Mouse (Mus musculus) megakaryocyte, embryonic 14.5 days (primary cell): Measurements from ENCODE around the gene Ehhadh. TPM values are rescaled to one million over a fixed set of nuclear protein-coding genes. Genes with fewer than 3 reads are reported as not detected.
"Not testable (repeated sequence)": the region's sequence is repeated elsewhere in the genome, so short reads cannot be mapped to it uniquely, and the experiment has no call there.

Experiments
- H3K27me3 ChIP-seq: replicated peaks from 2 replicates; pipeline ENCODE3; 2012; ENCODE audit warnings: inconsistent platforms
- H3K36me3 ChIP-seq: replicated peaks from 2 replicates; pipeline ENCODE3; 2012; ENCODE audit warnings: low read length, inconsistent platforms, mixed read lengths
- H3K4me1 ChIP-seq: 2 replicates; pipeline ENCODE4 v1.6.1; 2012; ENCODE audit warnings: inconsistent platforms
- H3K4me3 ChIP-seq: replicated peaks from 2 replicates; pipeline ENCODE3; 2012; ENCODE audit warnings: moderate library complexity, mild to moderate bottlenecking, inconsistent platforms
- H3K9me3 ChIP-seq: 2 replicates; pipeline ENCODE4 v1.6.1; 2012; ENCODE audit warnings: inconsistent platforms
- FLI1 ChIP-seq: IDR thresholded peaks from 2 replicates; pipeline ENCODE4 v1.6.1; 2012; ENCODE audit warnings: low read length, inconsistent platforms, mixed read lengths
- GATA1 ChIP-seq: IDR thresholded peaks from 3 replicates; pipeline ENCODE4 v1.6.1; 2012; ENCODE audit warnings: mixed read lengths, low read length, inconsistent platforms, borderline replicate concordance
- polyA plus RNA-seq: library from polyadenylated mRNA; stranded (reverse); fragments of >175 nt; gene quantifications from 2 replicates; pipeline ENCODE4 v1.2.3, GENCODE M21; 2012; ENCODE audit warnings: low replicate concordance; ENCODE audit not compliant: insufficient read depth

Ehhadh gene
- polyA plus RNA-seq, 1 experiment, result 0.30 TPM

- peaks cover 39% of the 10 kb centered on the region for H3K4me1 ChIP-seq
- H3K27me3 ChIP-seq, result no peaks in the 10 kb centered on the region
- H3K4me3 ChIP-seq, result peak overlapping the region; percentile 100
- no peaks in the 10 kb centered on the region for H3K9me3 ChIP-seq
- H3K36me3 ChIP-seq, result peaks cover 32% of the 10 kb centered on the region
- TF ChIP-seq FLI1 (no peak), GATA1 (no peak)
These were observed 7.5 kb upstream of the Ehhadh start for GRCm38 (mm10) chr16:21795071-21795470.

- Histone ChIP-seq H3K4me1 (peaks cover 39% of the 10 kb centered on the region), H3K36me3 (peaks cover 28% of the 10 kb centered on the region), H3K27me3 (no peaks in the 10 kb centered on the region), H3K4me3 (peak overlapping the region; percentile 100), H3K9me3 (no peaks in the 10 kb centered on the region)
- TF ChIP-seq GATA1, result no peak
- TF ChIP-seq FLI1, result no peak
These were observed 7.1 kb upstream of the Ehhadh start for GRCm38 (mm10) chr16:21794697-21795045.

GRCm38 (mm10) chr16:21793875-21794696 lies 6.5 kb upstream of the Ehhadh start, which contains the start of gene Map3k13:
Map3k13 (plus strand) TSS chr16:21794346.
- Histone ChIP-seq H3K9me3 (no peaks in the 10 kb centered on the region), H3K4me3 (peak within 1 kb of the TSS; percentile 100), H3K27me3 (no peaks in the 10 kb centered on the region), H3K4me1 (peaks cover 40% of the 10 kb centered on the region), H3K36me3 (peaks cover 22% of the 10 kb centered on the region)
- no peak for TF ChIP-seq GATA1
- no peak for TF ChIP-seq FLI1

- Histone ChIP-seq H3K4me1 (peaks cover 46% of the 10 kb centered on the region), H3K36me3 (peaks cover 14% of the 10 kb centered on the region), H3K4me3 (peak overlapping the region; percentile 100)
- H3K27me3 ChIP-seq, H3K9me3 ChIP-seq: not testable (repeated sequence)
These were observed 5.6 kb upstream of the Ehhadh start for GRCm38 (mm10) chr16:21793080-21793810.

GRCm38 (mm10) chr16:21791779-21792178 lies 4.2 kb upstream of the Ehhadh start:
- H3K4me1 ChIP-seq, result peaks cover 50% of the 10 kb centered on the region
- H3K27me3 ChIP-seq, result peaks cover 2% of the 10 kb centered on the region
- peak overlapping the region; percentile 31 for H3K4me3 ChIP-seq
- peaks cover 4% of the 10 kb centered on the region for H3K36me3 ChIP-seq
- no peaks in the 10 kb centered on the region for H3K9me3 ChIP-seq
- TF ChIP-seq FLI1 (no peak), GATA1 (peak; percentile 17; the same call in 1 of the 3 replicates)

- Histone ChIP-seq H3K36me3 (no peaks in the 10 kb centered on the region), H3K27me3 (peaks cover 2% of the 10 kb centered on the region), H3K9me3 (no peaks in the 10 kb centered on the region), H3K4me3 (no peak overlapping the region), H3K4me1 (peaks cover 45% of the 10 kb centered on the region)
- TF ChIP-seq GATA1 (no peak), FLI1 (no peak)
These were observed 2.9 kb upstream of the Ehhadh start for GRCm38 (mm10) chr16:21790469-21790868.

- TF ChIP-seq FLI1 (no peak), GATA1 (no peak)
- no peaks in the 10 kb centered on the region for H3K36me3 ChIP-seq
- H3K4me1 ChIP-seq, result peaks cover 39% of the 10 kb centered on the region
- peaks cover 2% of the 10 kb centered on the region for H3K27me3 ChIP-seq
- H3K9me3 ChIP-seq, result no peaks in the 10 kb centered on the region
- H3K4me3 ChIP-seq, result no peak overlapping the region
These were observed 1.6 kb upstream of the Ehhadh start for GRCm38 (mm10) chr16:21789180-21789579.

- no peaks in the 10 kb centered on the region for H3K9me3 ChIP-seq
- H3K4me1 ChIP-seq, result peaks cover 37% of the 10 kb centered on the region
- H3K4me3 ChIP-seq, result no peak overlapping the region
- peaks cover 2% of the 10 kb centered on the region for H3K27me3 ChIP-seq
- H3K36me3 ChIP-seq, result no peaks in the 10 kb centered on the region
- TF ChIP-seq GATA1 (no peak), FLI1 (no peak)
These were observed 974 bp upstream of the Ehhadh start for GRCm38 (mm10) chr16:21788581-21788980.

GRCm38 (mm10) chr16:21786317-21786716 lies 1.3 kb downstream of the Ehhadh start:
- H3K9me3 ChIP-seq, result no peaks in the 10 kb centered on the region
- TF ChIP-seq FLI1 (no peak), GATA1 (no peak)
- H3K4me3 ChIP-seq, result no peak overlapping the region
- H3K27me3 ChIP-seq, result peaks cover 2% of the 10 kb centered on the region
- H3K36me3 ChIP-seq, result no peaks in the 10 kb centered on the region
- peaks cover 19% of the 10 kb centered on the region for H3K4me1 ChIP-seq

GRCm38 (mm10) chr16:21785000-21785399 lies 2.6 kb downstream of the Ehhadh start:
- Histone ChIP-seq H3K27me3 (peaks cover 2% of the 10 kb centered on the region), H3K9me3 (no peaks in the 10 kb centered on the region), H3K4me1 (peaks cover 16% of the 10 kb centered on the region), H3K4me3 (no peak overlapping the region), H3K36me3 (no peaks in the 10 kb centered on the region)
- TF ChIP-seq GATA1 (no peak), FLI1 (no peak)
